Mouse (Mus musculus): ENCODE data around the gene Vav2. TPM values are rescaled to one million over a fixed set of nuclear protein-coding genes. Genes with fewer than 3 reads are reported as not detected.

Gene Vav2
- polyA plus RNA-seq (2012; rRNA removed): 48.0 and 50.4 TPM in 2 replicates

DNA sequence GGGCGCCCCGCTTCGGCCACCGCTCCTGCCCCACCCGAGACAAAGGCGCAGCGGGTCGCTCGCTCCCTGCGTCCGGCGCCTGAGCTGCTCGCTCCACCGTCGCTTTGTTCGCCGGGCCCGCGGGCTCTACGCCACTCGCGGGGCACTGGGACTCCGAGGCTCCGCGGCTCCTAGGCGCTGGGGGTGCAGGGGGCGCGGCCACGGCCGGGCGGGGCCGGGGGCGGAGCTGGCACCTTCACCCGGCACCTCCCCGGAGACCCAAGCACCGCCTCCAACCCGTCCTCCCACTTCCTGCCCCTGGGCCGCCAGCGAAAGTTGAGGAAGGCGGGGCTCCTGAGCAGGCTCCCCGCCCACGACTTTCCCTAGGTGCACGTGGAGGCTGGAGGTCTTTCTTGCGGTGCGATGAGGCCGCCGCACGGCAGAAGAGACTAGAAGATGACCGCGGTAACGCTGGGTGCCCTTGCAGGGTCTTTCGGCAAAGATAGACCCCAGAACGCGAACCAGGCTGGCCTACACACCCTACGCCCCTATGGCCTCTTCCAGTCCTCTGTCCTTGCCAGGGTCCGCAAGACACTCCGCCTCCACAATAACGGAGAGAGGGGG, at the start of gene Vav2:
TSS of gene Vav2 (minus strand) at position 179 of the 603 bp plus-strand sequence.
- TF ChIP-seq CTCF (IDR thresholded peaks at IDR 0.05; ENCODE audit: borderline replicate concordance, control insufficient read depth, extremely low read depth, insufficient read depth, low read length, poor library complexity) (peak; percentile 43; the same call in 1 of the 2 replicates), POLR2A (IDR thresholded peaks at IDR 0.05; ENCODE audit: control insufficient read depth, extremely low read depth, insufficient read depth, low read length, poor library complexity) (peak; percentile 58; the same call in 1 of the 2 replicates)

DNA sequence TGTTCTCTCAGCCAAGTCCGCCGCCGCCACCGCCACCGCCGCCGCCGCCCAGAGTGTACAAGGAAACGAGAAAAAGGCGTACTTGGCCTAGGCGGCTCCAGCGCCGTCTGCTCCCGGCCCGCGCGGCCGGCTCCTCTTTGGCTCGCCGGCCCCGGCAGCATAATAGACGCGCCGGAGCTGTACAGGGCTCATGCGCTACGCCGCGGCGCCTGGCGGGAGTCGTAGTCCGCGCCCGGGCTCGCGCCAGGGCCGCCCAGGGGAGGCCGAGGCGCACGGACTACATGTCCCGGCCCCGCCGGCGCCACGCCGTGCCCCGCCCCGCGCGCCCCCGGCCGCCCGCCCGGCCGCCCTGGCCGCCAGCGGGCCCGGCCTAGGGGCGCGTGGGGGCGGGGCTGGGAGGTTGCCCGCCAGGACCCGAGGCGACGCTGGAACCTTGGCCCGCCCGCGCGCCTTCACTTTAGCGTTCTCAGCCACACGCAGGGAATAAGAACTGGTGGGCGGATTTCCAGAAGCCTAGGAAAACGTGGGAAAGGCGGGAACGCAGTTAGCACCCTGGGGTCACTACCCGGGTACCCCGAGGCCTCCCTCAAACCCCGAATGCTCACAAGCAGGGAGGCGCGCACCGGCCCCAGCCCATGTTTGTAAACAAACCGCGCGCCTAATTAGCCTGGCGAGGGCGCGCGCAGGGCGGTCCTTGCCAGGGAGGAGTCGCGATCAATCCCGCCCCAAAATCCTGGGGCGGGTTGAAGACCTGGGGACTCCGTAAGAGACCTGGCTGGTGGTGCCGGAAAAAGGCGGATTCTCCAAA, 48.9 kb upstream of the Vav2 start:
- H3K4me1 ChIP-seq (replicated peaks; ENCODE audit: control insufficient read depth, insufficient read depth, low read length): peaks cover 35% of the 10 kb centered on the region
- peak overlapping the region; percentile 78 for H3K4me3 ChIP-seq (ENCODE audit: control insufficient read depth, insufficient read depth, low read length)

More for the DNA sequence above, at the start of gene Vav2:
- Histone ChIP-seq H3K27ac (ENCODE audit: control insufficient read depth, insufficient read depth, low read length) (no peak within 1 kb of the TSS), H3K4me1 (replicated peaks; ENCODE audit: control insufficient read depth, insufficient read depth, low read length) (peaks cover 36% of the 10 kb centered on the region), H3K4me3 (ENCODE audit: control insufficient read depth, insufficient read depth, low read length) (peak within 1 kb of the TSS; percentile 68), H3K36me3 (ENCODE audit: control insufficient read depth, insufficient read depth, low read length) (no peaks in the 10 kb centered on the region), H3K27me3 (ENCODE audit: control insufficient read depth, insufficient read depth, low read length) (no peaks in the 10 kb centered on the region)
- peak; percentile 95 for DNase-seq
- WGBS: 2% methylated on average over 58 of the region's 58 CpGs

DNA sequence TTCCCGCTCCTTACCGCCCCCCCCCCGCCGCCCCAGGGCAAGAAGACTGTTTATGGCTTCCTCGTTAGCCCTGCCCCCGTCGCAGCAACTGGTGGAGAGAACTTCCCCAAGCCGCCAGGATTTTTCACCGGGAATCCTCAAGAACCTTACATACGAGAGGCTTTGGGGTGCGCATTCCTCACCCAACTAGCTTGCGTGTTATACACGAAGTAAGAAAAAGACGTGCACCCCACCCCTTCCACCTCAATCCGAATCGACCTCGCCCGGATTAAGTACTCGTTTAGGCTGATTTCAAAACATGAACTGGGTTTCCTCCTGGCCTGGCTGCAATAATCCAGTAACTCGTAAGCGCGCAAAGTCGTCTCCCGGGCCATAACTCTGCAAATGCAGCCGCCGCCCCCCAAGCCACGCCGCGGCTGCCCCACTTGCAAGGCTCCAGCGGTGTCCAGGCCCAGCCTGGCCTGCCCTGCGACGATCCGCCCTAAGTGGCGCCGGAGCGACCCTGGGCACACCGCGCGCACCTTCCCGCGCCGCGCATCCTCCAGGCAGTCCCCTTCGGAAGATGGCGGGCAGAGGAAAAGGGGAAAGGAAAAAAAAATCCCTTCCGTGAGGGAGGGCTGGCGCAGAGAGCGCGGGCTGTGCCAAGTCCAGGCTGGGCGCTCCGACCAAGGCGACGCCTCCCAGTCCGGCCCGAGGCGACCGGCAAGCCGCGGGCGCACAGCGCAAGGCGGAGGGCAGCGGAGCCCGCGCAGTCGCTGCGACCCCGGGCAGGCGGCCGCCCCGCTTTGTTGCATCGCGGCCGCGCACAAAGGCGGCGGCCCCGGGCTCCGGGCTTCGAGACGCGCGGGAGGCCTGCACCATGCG, 48.0 kb upstream of the Vav2 start:
- under 1% methylated on average over 84 of the region's 84 CpGs for WGBS
- H3K27ac ChIP-seq (ENCODE audit: control insufficient read depth, insufficient read depth, low read length): peak overlapping the region; percentile 9; the same call in 1 of the 2 replicates
- peaks cover 41% of the 10 kb centered on the region for H3K4me1 ChIP-seq (replicated peaks; ENCODE audit: control insufficient read depth, insufficient read depth, low read length)
- H3K36me3 ChIP-seq (ENCODE audit: control insufficient read depth, insufficient read depth, low read length): no peaks in the 10 kb centered on the region
- no peak for TF ChIP-seq POLR2A (IDR thresholded peaks at IDR 0.05; ENCODE audit: control insufficient read depth, extremely low read depth, insufficient read depth, low read length, poor library complexity)
- no peak for TF ChIP-seq CTCF (IDR thresholded peaks at IDR 0.05; ENCODE audit: borderline replicate concordance, control insufficient read depth, extremely low read depth, insufficient read depth, low read length, poor library complexity)
- peak; percentile 41 for DNase-seq
- H3K4me3 ChIP-seq (ENCODE audit: control insufficient read depth, insufficient read depth, low read length): peak overlapping the region; percentile 78
- no peaks in the 10 kb centered on the region for H3K27me3 ChIP-seq (ENCODE audit: control insufficient read depth, insufficient read depth, low read length)

More for the DNA sequence above, 48.9 kb upstream of the Vav2 start:
- Histone ChIP-seq H3K36me3 (ENCODE audit: control insufficient read depth, insufficient read depth, low read length) (no peaks in the 10 kb centered on the region), H3K27me3 (ENCODE audit: control insufficient read depth, insufficient read depth, low read length) (no peaks in the 10 kb centered on the region), H3K27ac (ENCODE audit: control insufficient read depth, insufficient read depth, low read length) (peak overlapping the region; percentile 30; the same call in 1 of the 2 replicates)
- peak; percentile 88 for DNase-seq
- under 1% methylated on average over 96 of the region's 96 CpGs for WGBS
- TF ChIP-seq POLR2A (IDR thresholded peaks at IDR 0.05; ENCODE audit: control insufficient read depth, extremely low read depth, insufficient read depth, low read length, poor library complexity): peak; percentile 95
- TF ChIP-seq CTCF (IDR thresholded peaks at IDR 0.05; ENCODE audit: borderline replicate concordance, control insufficient read depth, extremely low read depth, insufficient read depth, low read length, poor library complexity): 0 out of 2 replicates have a peak, but pooled peaks have one; percentile 20

DNA sequence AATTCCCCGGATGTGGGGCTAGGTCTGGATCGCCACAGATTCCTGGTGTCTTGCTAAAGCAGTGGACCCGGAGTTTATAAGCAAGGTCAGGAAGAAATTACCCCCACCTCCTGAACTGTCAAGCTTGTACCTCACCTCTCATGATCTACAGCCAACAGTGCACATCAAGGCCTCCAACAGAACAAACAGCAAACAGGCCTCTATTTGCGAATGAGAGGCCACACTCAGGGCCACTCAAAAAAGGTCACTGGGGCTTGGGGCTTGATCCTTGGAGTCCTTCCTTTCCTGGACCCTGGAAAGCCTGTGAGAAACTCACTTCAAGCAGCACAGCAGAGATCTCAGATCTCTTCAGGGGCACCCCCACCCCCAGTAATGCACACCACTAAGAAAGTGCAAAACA, 47.1 kb upstream of the Vav2 start:
- peaks cover 47% of the 10 kb centered on the region for H3K4me1 ChIP-seq (replicated peaks; ENCODE audit: control insufficient read depth, insufficient read depth, low read length)
- H3K4me3 ChIP-seq (ENCODE audit: control insufficient read depth, insufficient read depth, low read length): peak overlapping the region; percentile 27; the same call in 1 of the 2 replicates
- peak overlapping the region; percentile 17; the same call in 1 of the 2 replicates for H3K27ac ChIP-seq (ENCODE audit: control insufficient read depth, insufficient read depth, low read length)

DNA sequence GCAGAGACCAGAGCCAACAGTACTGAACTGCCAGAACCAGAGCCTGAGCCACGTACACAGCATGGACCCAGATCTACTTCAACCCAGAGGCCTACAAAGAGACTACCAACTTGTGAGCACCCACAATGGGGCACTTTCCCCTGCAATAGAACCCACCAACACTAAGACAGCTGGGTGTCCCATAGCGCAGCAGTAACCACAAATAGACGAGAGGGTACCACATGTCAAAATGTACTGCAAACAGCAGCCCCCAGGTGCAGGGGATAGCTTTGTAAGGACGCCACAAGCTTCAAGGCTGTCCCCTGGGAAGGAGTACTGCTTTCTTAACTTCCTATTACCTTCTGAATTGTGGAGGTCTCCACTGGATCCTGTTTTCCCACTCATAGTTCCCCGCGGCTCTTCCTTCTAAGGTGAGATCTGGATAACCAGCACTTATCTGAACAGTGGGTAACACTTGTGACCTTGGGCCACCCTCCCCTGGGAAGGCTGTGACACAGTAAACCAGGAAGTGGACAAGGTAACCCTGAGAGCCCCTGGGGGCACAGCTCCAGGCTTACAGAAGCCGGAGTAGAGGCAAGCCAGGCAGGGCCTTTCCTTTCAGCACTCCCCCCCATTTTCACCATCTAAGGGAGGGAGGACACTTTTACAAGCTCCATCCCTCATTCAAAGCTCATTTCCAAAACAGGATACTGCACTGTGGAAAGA, 46.4 kb upstream of the Vav2 start:
- Histone ChIP-seq H3K36me3 (ENCODE audit: control insufficient read depth, insufficient read depth, low read length) (no peaks in the 10 kb centered on the region), H3K4me1 (replicated peaks; ENCODE audit: control insufficient read depth, insufficient read depth, low read length) (peaks cover 48% of the 10 kb centered on the region), H3K27ac (ENCODE audit: control insufficient read depth, insufficient read depth, low read length) (peak overlapping the region; percentile 2), H3K27me3 (ENCODE audit: control insufficient read depth, insufficient read depth, low read length) (no peaks in the 10 kb centered on the region), H3K4me3 (ENCODE audit: control insufficient read depth, insufficient read depth, low read length) (no peak overlapping the region)
- 27% methylated on average over 7 of the region's 7 CpGs for WGBS
- TF ChIP-seq CTCF (IDR thresholded peaks at IDR 0.05; ENCODE audit: borderline replicate concordance, control insufficient read depth, extremely low read depth, insufficient read depth, low read length, poor library complexity) (no peak), POLR2A (IDR thresholded peaks at IDR 0.05; ENCODE audit: control insufficient read depth, extremely low read depth, insufficient read depth, low read length, poor library complexity) (no peak)
- peak; percentile 29 for DNase-seq

More for the DNA sequence above, 47.1 kb upstream of the Vav2 start:
- no peak for DNase-seq
- Histone ChIP-seq H3K36me3 (ENCODE audit: control insufficient read depth, insufficient read depth, low read length) (no peaks in the 10 kb centered on the region), H3K27me3 (ENCODE audit: control insufficient read depth, insufficient read depth, low read length) (no peaks in the 10 kb centered on the region)
- no peak for TF ChIP-seq CTCF (IDR thresholded peaks at IDR 0.05; ENCODE audit: borderline replicate concordance, control insufficient read depth, extremely low read depth, insufficient read depth, low read length, poor library complexity)
- no peak for TF ChIP-seq POLR2A (IDR thresholded peaks at IDR 0.05; ENCODE audit: control insufficient read depth, extremely low read depth, insufficient read depth, low read length, poor library complexity)
- WGBS: 54% methylated on average over 4 of the region's 4 CpGs

Data from thymus, adult 2 months (tissue).